Mouse (Mus musculus): ENCODE measurements around the gene 1810046K07Rik. TPM values are rescaled to one million over a fixed set of nuclear protein-coding genes. Genes with fewer than 3 reads are reported as not detected.
A peak's percentile ranks its signal among the peaks of the same experiment; 100 is the strongest.

Gene 1810046K07Rik
- polyA plus RNA-seq, 1 experiment: not detected

DNA sequence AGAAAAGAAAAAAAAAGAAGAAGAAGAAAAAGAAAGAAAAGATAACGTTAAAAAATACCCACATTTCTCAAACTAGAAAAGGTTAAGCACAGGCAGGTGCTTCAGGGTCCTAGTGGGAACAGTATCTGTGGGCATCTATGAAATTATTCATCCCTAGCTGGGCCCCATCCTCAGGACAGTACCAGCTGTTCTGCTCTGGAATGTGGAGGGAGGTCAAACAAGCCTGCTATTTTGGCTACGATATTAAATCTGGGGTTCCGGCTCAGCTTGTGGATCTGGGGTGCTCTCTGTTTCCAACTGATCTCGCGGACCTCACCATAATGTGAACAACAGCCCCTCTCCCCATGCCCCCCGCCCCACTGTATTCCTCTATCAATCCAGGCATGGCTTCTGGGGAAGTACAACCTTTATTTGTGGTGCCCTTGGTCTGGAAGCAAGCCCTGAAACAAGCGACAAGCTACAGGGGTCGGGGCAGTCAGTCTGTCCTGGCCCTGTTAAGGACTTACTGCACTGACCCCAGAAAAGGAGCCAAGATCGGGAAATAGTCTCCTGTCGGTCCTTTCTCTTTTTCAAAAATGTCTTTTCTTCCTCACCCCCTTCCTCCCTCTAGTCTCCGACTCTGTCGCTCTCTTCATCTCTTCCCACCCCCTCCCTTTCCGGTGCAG lies 50.8 kb downstream of the 1810046K07Rik start:
- TF ChIP-seq CTCF (IDR thresholded peaks at IDR 0.05; ENCODE audit: low read depth, low read length): no peak
- Histone ChIP-seq H3K4me3 (ENCODE audit: low read depth, low read length) (peak overlapping the region; percentile 60; the same call in 1 of the 2 replicates), H3K27me3 (ENCODE audit: control insufficient read depth, insufficient read depth, low read length, poor library complexity, severe bottlenecking) (no peaks in the 10 kb centered on the region; the same call in 1 of the 2 replicates), H3K4me1 (ENCODE audit: control insufficient read depth, insufficient read depth, low read length) (no peaks in the 10 kb centered on the region), H3K9ac (ENCODE audit: low read depth, poor library complexity, severe bottlenecking) (peak overlapping the region; percentile 36), H3K9me3 (replicated peaks; ENCODE audit: control insufficient read depth, insufficient read depth, low read length, poor library complexity, severe bottlenecking) (no peaks in the 10 kb centered on the region), H3K36me3 (ENCODE audit: control insufficient read depth, insufficient read depth, low read length, poor library complexity, severe bottlenecking) (no peaks in the 10 kb centered on the region), H3K27ac (ENCODE audit: insufficient read depth, low read length) (no peak overlapping the region)

DNA sequence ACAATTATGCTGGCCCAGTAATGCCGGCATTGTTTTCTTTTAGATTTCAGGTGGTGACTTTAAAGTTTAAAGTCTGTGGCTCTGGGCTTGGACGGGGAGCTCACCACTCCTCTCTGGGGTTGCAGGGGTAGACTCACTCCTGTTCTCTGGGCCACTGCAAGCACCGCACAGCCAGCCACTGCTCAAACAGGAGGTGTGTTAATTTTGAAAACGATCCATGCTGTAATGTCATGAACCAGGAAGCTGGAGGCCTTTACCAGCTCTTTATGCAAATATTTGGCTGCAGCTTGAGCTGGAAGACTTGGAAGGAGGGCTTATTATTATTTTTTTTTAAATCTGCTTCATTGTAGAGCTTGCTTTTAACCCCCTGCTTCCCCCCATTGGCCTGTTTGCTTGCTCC lies 54.0 kb downstream of the 1810046K07Rik start:
- Histone ChIP-seq H3K27me3 (ENCODE audit: control insufficient read depth, insufficient read depth, low read length, poor library complexity, severe bottlenecking) (no peaks in the 10 kb centered on the region), H3K9ac (ENCODE audit: low read depth, poor library complexity, severe bottlenecking) (no peak overlapping the region), H3K9me3 (replicated peaks; ENCODE audit: control insufficient read depth, insufficient read depth, low read length, poor library complexity, severe bottlenecking) (no peaks in the 10 kb centered on the region), H3K4me3 (ENCODE audit: low read depth, low read length) (no peak overlapping the region), H3K27ac (ENCODE audit: insufficient read depth, low read length) (no peak overlapping the region), H3K36me3 (ENCODE audit: control insufficient read depth, insufficient read depth, low read length, poor library complexity, severe bottlenecking) (no peaks in the 10 kb centered on the region), H3K4me1 (ENCODE audit: control insufficient read depth, insufficient read depth, low read length) (no peaks in the 10 kb centered on the region)
- TF ChIP-seq EP300 (IDR thresholded peaks at IDR 0.05; ENCODE audit: insufficient read depth, low read depth, low read length) (no peak), POLR2A (IDR thresholded peaks at IDR 0.05; ENCODE audit: insufficient read depth, low read length) (no peak), CTCF (IDR thresholded peaks at IDR 0.05; ENCODE audit: low read depth, low read length) (no peak)

DNA sequence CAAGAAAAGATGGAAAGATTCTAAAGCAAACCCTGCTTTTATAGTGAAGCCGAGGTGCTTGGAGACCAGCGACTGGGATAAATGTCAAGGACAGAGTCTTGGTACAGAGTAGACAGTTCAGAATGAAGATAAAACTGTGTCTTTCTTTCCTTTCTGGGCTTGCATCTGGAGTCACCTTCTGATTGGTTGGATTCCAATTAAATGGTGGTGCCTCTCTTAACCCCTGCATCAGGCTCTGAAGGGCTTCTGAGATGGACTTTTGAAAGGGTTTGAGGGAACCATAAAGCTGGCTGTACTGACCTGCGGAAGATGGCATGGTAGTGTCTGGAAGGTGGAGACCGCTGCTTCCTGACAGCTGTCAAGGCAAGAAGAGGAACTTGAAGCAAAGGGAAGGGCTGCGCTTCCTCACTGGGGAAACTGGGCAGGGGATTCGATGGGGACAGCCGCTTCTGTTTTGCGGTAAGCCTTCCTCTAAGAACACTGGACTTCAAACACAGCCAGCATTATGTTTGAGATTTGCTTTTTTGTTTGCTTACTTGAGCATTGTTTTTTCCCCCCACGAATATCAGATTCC lies 55.0 kb downstream of the 1810046K07Rik start:
- Histone ChIP-seq H3K9me3 (replicated peaks; ENCODE audit: control insufficient read depth, insufficient read depth, low read length, poor library complexity, severe bottlenecking) (no peaks in the 10 kb centered on the region), H3K27me3 (ENCODE audit: control insufficient read depth, insufficient read depth, low read length, poor library complexity, severe bottlenecking) (no peaks in the 10 kb centered on the region), H3K27ac (ENCODE audit: insufficient read depth, low read length) (no peak overlapping the region), H3K9ac (ENCODE audit: low read depth, poor library complexity, severe bottlenecking) (no peak overlapping the region), H3K36me3 (ENCODE audit: control insufficient read depth, insufficient read depth, low read length, poor library complexity, severe bottlenecking) (no peaks in the 10 kb centered on the region), H3K4me3 (ENCODE audit: low read depth, low read length) (no peak overlapping the region), H3K4me1 (ENCODE audit: control insufficient read depth, insufficient read depth, low read length) (no peaks in the 10 kb centered on the region)
- TF ChIP-seq POLR2A (IDR thresholded peaks at IDR 0.05; ENCODE audit: insufficient read depth, low read length): no peak
- no peak for TF ChIP-seq EP300 (IDR thresholded peaks at IDR 0.05; ENCODE audit: insufficient read depth, low read depth, low read length)
- TF ChIP-seq CTCF (IDR thresholded peaks at IDR 0.05; ENCODE audit: low read depth, low read length): no peak

DNA sequence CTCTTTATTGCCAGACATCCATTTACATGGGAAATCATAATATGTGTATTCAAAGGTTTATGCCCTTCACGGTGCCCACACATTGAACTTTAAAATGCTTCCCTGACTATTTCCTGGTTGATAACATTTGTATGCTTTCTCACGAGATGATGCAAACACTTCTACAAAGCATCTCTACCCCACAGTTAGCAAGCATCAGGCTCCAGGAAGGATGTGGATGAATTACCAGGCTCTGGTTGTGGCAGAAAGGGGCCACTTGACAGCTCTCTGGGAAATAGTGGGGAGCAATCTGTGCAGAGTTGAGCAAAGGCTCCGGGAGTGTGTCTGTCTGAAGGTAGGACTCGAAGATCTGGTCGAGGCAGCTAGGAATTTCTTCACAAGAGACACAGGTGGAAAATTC lies 56.6 kb downstream of the 1810046K07Rik start:
- Histone ChIP-seq H3K4me1 (ENCODE audit: control insufficient read depth, insufficient read depth, low read length) (no peaks in the 10 kb centered on the region), H3K9ac (ENCODE audit: low read depth, poor library complexity, severe bottlenecking) (no peak overlapping the region), H3K27me3 (ENCODE audit: control insufficient read depth, insufficient read depth, low read length, poor library complexity, severe bottlenecking) (no peaks in the 10 kb centered on the region), H3K9me3 (replicated peaks; ENCODE audit: control insufficient read depth, insufficient read depth, low read length, poor library complexity, severe bottlenecking) (no peaks in the 10 kb centered on the region), H3K4me3 (ENCODE audit: low read depth, low read length) (no peak overlapping the region), H3K36me3 (ENCODE audit: control insufficient read depth, insufficient read depth, low read length, poor library complexity, severe bottlenecking) (no peaks in the 10 kb centered on the region), H3K27ac (ENCODE audit: insufficient read depth, low read length) (no peak overlapping the region)
- TF ChIP-seq POLR2A (IDR thresholded peaks at IDR 0.05; ENCODE audit: insufficient read depth, low read length) (no peak), CTCF (IDR thresholded peaks at IDR 0.05; ENCODE audit: low read depth, low read length) (no peak), EP300 (IDR thresholded peaks at IDR 0.05; ENCODE audit: insufficient read depth, low read depth, low read length) (no peak)

DNA sequence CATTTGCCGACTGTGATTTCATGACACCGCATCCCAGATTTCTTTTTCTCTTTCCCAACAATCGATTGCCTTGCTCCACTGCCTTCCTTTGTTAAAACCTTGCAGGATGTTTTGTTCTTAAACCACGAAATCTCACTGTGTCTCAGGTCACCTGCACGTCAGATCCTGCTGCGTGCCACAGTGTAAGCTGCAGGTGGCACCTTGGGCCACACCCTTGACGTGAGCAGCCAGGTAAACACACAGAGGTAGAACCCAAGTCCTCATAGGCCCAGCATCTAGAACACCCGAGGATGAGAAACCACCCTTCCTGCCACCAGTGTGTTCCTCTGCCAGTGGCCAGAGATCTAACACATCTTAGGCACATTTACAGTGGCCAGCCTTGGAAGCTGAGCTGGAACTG lies 57.6 kb downstream of the 1810046K07Rik start:
- TF ChIP-seq POLR2A (IDR thresholded peaks at IDR 0.05; ENCODE audit: insufficient read depth, low read length) (no peak), CTCF (IDR thresholded peaks at IDR 0.05; ENCODE audit: low read depth, low read length) (no peak), EP300 (IDR thresholded peaks at IDR 0.05; ENCODE audit: insufficient read depth, low read depth, low read length) (no peak)
- Histone ChIP-seq H3K4me3 (ENCODE audit: low read depth, low read length) (no peak overlapping the region), H3K27me3 (ENCODE audit: control insufficient read depth, insufficient read depth, low read length, poor library complexity, severe bottlenecking) (no peaks in the 10 kb centered on the region), H3K9ac (ENCODE audit: low read depth, poor library complexity, severe bottlenecking) (no peak overlapping the region), H3K36me3 (ENCODE audit: control insufficient read depth, insufficient read depth, low read length, poor library complexity, severe bottlenecking) (no peaks in the 10 kb centered on the region), H3K9me3 (replicated peaks; ENCODE audit: control insufficient read depth, insufficient read depth, low read length, poor library complexity, severe bottlenecking) (no peaks in the 10 kb centered on the region), H3K4me1 (ENCODE audit: control insufficient read depth, insufficient read depth, low read length) (no peaks in the 10 kb centered on the region), H3K27ac (ENCODE audit: insufficient read depth, low read length) (no peak overlapping the region)

DNA sequence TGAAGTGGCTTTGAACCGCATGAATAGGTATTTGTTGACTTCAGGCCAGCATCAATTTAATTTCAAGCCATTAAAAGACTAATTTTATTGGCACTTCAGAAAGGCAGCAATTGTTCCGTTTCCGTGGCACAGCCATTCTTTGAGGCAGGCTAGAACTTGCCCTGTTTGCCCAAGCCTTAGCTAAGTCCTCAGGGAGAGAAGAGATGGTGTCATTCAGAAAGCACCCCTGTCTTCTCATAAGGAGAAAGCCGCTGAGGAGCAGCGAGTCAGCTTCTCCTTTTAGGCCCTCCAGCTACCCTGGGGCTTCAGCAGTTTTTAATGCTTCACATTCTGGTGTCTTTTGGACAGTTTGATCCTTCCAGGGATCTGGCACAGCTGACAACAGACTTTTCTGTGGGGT lies 59.9 kb downstream of the 1810046K07Rik start:
- TF ChIP-seq POLR2A (IDR thresholded peaks at IDR 0.05; ENCODE audit: insufficient read depth, low read length): no peak
- TF ChIP-seq CTCF (IDR thresholded peaks at IDR 0.05; ENCODE audit: low read depth, low read length): no peak
- no peak for TF ChIP-seq EP300 (IDR thresholded peaks at IDR 0.05; ENCODE audit: insufficient read depth, low read depth, low read length)
- no peak overlapping the region for H3K4me3 ChIP-seq (ENCODE audit: low read depth, low read length)
- H3K9me3 ChIP-seq (replicated peaks; ENCODE audit: control insufficient read depth, insufficient read depth, low read length, poor library complexity, severe bottlenecking): no peaks in the 10 kb centered on the region
- H3K4me1 ChIP-seq (ENCODE audit: control insufficient read depth, insufficient read depth, low read length): no peaks in the 10 kb centered on the region
- no peaks in the 10 kb centered on the region for H3K36me3 ChIP-seq (ENCODE audit: control insufficient read depth, insufficient read depth, low read length, poor library complexity, severe bottlenecking)
- H3K27me3 ChIP-seq (ENCODE audit: control insufficient read depth, insufficient read depth, low read length, poor library complexity, severe bottlenecking): no peaks in the 10 kb centered on the region
- no peak overlapping the region for H3K27ac ChIP-seq (ENCODE audit: insufficient read depth, low read length)
- H3K9ac ChIP-seq (ENCODE audit: low read depth, poor library complexity, severe bottlenecking): no peak overlapping the region

Data from ES-Bruce4 (cell line).